Mouse (Mus musculus): Measurements from ENCODE around the gene Grk6.

DNA sequence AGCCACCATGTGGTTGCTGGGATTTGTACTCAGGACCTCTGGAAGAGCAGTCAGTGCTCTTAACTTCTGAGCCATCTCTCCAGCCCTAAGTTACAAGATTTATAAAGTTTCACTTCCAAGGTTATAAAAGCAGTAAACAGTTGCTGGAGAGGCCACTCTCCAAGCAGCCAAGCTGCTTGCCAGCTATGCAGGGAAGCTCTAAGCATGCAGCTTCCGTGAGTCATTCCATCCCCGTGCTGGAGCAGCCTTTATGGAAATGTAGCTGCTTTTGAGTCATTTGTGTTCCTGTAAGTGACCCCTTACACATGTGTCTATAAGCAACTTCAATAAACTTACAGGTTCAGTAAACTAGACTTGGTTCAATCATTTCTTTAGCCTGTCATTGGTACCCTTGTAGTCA is 14.3 kb upstream of the Grk6 start:
- TF ChIP-seq CTCF (IDR thresholded peaks at IDR 0.05; ENCODE audit: control insufficient read depth, insufficient read depth, insufficient replicate concordance, low read depth, low read length) (no peak), POLR2A (IDR thresholded peaks at IDR 0.05; ENCODE audit: control insufficient read depth, low read depth, low read length) (no peak)

All from testis, adult 2 months (tissue).